Mouse (Mus musculus) frontal cortex, adult 2 months (tissue): ENCODE measurements at regions not wholly inside any gene's neighbourhood (a gene's known extent, or its start where the extent isn't known, plus 50 kb on each side); places are given as distances from the start of the nearest gene placed in this dataset.
A peak's percentile ranks its signal among the peaks of the same experiment; 100 is the strongest.
"Not testable (repeated sequence)": the region's sequence is repeated elsewhere in the genome, so short reads cannot be mapped to it uniquely, and the experiment has no call there.

Experiments
- DNase-seq, 2 experiments: peaks; one replicate each; pipeline ENCODE4 v3.0.0; 2022; ENCODE audit warnings: low spot score in 1 of 2; ENCODE audit errors: extremely low spot score in 1 of 2

DNA sequence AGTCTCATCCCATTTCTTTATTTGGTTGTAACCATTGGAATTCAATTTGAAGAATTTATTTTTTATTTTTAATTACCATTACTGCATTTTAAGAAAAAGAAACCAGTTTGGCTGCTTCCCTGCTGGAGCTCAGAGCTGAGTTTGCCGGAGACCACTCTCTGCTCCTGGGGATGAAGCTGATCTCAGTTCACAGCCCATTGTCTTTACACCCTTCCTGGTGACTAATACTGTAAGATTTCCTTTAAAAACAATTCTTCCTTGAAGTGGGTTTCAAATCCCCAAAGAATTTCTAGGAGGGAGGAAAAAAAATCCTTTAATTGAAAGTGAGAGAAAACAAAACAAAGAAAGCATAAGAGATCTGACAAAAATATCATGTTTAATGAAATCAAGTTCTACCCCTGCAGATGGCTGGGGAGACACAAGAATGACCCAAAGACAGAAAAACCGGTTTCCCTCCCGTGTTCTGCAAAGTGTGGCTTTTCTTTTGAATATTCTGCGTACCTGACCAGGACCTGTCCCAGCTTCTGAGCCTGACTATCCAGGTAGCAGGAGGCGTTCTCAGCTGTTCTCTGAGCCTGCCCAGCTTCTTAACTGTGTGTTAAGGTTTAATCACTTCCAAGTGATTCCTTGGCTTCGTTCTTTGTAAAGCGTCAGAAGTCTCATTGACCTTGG is 216.1 kb downstream of the Bcl11a start:
- no peak for DNase-seq

DNA sequence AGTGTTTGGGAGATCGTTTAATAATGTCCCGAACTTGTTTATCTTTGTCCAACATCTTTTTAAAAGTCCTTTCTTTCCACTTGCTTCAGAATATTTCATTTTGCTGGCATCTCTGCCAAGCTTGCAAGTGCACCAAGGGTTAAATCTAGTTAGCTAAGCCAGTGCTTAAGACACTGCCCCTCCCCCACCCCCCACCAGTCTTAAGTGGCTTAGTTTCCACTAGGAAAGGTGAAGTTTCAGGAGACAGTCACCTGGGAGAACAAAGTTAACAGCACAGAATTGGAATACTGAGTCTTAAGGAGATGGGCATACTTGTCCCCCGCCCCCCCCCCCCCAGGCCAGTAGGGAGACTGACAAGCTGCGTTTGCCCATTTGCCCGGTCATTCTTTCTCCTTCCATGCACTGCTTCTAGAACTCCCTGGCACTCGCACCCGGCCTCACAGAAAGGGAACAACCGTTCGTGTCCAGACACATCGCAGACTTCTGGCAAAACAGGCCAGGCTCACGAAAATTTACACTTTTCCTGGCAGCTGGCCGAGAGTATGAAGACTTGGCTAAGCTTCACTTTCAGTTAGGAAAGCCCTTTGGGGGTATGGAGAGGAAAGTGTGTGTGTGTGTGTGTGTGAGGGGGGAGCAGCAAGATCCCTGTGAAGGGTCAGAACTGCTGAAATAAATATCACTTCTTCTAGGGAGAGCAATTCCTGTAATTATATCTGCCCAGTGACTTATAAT is 219.2 kb downstream of the Bcl11a start:
- DNase-seq = no peak

DNA sequence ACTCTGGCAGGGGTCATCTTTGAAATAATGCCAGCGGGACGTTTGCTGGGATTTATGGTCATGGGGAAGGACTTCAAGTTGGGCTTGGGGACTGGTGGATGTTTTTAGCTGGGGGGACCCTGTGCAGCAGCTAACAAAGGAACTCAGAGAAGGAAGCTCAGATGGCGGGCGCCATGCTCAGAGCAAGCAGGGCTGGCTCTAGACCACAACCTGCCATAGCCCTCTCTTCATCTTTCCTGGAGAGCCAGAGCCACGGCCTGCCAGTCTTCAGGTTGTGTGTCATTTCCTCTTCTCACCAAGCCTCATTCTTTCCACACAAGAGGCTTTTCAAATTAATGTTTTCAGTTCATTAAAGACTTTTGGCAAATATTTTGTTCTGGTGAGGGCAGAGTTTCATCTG is 219.9 kb downstream of the Bcl11a start:
- DNase-seq = no peak

DNA sequence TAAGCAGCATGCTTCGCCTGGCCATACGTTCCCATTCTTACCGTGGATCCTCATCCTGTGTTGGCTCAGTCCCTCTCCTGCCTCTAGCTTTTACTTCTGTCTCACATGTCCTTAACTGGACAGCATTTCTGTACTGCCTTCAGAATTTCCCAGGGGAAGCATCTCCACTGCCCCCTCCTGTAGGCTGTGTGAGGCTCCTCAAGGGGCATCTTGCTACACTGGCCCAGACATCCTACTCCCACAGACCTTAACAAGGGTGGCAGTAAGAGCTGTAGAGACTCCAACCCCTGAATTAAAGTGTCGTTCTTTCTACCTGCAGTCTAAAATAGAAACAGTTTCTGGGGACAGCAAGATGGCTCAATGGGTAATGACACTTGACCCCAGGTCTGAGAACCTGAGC is 222.5 kb downstream of the Bcl11a start:
- DNase-seq = no peak

DNA sequence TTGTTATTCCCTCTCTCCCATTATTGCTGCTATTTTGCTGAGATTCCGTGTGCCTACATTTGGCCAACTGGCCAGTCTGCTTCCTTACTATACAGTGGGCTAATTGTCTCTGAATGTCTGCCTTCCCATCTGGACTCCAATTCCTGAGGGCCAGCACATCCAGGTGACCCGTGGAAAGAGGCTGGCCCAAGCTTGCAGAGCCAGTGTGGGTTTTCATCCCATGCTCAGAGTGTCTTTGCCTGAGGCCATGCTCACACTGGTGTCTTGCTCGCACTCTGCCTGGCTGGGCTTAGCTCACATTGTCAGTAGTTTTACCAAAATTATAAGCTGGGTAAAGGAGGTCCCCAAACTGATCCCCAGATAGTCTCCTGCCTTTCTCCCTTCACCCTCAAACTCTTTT is 223.3 kb downstream of the Bcl11a start:
- DNase-seq = no peak

DNA sequence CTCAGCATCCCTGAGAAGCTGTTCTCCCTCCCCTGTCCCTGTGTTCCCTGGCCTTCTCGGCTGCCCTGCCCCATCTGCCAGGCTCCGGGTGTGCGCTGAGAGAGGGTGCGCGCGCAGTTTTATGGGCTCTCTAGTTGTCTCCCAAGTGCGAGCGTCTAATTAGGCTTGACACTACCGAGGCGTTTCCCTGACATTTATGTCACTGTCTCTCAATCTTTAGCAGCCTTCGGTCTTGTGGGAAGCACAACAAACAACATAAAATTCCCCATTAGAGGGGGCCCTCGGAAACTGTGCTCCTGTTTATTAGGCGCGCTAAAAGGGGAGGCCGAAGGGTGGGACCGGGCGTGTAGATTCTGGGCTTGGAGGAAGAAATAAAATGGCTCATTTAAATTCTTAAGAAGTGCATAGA is 227.3 kb downstream of the Bcl11a start:
- no peak for DNase-seq

DNA sequence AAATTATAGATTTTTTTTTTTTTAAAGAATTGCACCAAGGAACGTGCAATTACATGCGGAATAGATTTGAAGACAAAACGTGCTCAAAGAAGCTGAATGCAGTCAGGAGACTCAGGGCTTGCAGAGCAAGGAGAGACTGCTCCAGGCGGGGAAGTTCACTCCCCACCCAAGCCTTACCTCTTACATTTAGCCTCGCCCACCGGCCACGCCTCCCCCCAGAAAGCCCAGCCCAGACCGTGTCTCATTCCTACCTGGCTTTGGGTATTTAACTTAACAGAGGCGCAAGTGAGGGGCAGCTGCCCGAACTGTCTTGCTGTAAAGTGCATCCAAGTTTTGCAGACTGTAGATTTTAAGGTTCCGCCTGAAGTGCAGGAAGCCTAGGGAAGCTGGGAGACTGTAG is 227.8 kb downstream of the Bcl11a start:
- DNase-seq = no peak

DNA sequence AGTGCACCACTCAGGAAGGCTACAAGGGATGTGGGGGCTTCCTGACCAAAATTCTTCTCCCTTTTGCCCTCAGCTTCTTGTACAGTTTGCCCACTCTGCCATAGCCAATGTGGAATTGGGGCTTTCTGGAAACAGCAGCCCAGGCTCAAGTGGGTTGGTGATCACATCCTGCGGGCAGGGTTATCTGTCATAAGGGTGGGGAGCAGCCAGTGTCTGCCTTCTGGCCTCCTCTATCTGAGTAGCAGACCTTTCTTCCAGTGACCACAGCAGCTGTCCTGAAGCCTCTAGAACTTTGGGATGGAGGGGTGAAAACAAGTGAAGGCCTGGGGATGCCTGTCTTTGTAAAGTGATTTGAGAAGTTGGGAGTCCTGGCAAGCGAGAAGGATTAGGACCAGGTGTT is 228.2 kb downstream of the Bcl11a start:
- no peak for DNase-seq

DNA sequence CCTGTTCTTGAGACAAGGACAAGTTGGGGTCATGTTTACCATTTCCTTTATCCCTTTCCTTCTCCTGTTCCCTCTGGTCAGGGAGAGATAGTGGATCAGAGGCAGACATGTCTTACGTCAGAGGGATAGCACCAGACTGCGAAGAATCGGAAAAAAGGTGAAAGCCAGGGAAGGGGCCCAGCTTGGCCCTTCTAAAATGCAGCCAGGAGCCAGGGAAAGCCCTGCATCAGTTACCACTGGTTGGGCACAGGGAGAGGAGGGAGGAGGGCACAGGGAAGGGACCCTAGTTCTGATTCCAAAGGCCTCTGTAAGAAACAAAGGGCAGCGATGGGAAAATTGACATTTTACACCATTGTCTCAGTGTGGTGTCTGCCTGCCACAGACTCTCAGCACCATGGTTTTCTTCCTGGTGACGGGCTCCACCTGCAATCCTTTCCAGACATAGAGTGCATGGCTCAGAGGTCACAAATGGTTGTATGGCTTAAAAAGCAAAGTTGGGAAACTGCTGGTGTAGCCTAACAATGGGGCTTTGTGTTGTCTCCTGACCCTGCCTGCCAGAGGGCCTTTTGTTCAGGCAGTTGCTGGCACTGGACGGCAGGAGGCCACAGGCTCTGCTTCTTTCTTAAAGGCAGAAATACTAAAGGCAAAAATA is 229.9 kb downstream of the Bcl11a start:
- no peak for DNase-seq

DNA sequence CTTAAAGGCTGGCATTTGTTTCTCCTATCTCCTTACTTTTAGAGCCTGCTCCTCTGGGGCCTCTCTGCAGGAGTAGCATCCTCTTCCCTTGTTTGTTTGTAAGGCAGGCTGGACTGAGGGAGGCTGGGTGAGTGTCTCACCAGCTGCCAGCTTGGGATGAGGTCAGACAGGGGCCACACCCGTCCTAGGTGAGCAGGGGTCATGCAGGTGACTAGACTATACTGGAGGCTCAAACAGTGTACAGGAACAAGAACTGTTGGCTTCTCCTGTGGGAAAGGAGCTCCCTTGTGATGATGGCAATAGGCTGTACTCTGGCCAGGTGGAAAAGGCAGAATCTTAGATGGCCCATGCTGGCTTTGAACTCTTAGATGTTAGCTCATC is 230.4 kb downstream of the Bcl11a start:
- no peak for DNase-seq

DNA sequence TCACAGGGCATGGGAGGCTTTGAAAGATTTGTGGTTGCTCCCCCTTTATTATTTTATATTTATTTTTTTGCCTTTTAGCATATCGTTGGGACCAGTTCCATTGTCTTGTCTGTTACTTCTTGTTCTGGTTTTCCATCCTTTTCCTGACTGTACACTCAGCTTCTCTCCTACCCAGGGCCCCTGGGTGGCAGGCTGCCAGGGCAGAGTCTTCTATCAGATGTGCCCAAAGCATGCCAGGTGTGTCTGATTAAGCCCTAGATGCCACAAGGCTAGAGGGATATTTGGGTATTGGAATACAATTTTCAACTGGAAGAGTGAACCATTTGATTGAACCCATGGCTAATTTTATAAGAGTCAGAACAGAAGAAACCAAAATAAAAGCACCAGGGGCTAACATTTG is 236.2 kb downstream of the Bcl11a start:
- no peak for DNase-seq

DNA sequence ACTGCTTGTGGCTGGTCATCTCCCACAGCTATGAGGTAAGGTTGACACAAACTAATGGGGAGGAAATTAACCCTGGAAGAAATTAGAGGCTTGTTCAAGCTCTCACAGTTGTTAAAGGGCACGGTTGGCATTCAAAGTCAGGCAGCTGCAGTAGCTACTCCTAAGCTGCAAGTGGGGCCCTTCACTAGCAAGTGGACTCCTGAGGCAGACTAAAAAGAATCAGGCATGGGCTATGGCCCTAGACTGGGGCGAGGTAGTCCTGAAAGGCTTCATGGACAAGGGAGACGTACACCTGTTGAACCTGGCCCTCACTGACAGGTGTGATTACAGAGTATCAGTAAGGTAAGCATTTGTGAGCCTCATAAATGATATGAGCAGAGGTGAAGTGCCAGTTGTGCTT is 237.7 kb downstream of the Bcl11a start:
- no peak for DNase-seq

DNA sequence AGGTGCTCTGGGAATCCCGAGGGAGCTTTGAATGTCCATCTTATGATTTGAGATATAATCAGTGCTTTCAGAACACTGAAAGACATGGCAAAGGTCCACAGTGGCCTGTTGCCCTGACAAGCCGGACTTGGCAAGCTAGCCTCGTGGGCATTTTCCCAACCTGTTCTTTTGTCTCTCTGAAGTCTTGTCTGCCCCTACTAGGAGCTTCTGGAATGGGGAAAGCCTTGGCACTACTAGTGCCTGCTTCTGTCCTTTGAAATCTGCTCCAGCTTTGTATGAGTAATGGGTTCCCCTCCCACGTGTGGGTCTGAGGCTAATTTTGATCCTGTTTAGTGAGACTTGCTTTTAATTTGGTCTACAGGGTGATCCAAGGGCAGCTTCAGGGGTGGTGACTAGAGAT is 238.3 kb downstream of the Bcl11a start:
- DNase-seq = peak; percentile 24 to 47

DNA sequence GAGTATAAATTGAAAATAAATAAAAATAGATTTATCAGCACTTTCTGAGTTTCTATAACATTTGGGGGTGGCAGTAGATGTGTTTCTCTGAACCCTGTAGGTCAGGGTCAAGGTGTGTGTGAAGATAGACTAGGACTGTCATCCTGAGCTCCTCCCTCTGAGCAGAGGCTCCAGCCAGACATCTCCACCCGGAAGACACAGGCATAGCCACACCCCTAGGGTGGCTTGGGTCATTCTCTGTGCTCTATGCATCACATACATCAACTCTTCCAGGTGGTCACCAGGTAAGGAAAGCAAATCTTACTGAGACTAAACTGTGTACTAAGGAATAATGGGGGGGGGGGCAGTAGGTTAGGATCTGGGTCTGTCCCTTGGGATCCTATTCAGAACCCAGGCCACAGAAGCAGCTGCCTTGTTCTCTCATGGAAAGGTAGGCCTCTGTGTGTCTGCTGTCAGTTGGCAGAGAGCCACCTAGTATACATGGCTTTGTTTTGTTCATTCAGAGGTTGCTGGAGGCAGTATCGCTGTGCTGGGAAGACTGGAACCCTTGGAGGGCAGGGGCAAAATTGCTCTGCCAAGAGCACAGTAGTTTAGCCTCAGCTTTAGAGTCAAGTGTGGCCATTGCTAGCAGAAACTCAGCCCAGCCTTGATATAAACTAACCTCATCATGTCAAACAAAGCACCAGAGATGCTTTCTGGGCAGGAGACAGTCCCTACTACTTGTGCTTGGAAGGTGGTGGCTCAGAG is 240.3 kb downstream of the Bcl11a start:
- no peak for DNase-seq

DNA sequence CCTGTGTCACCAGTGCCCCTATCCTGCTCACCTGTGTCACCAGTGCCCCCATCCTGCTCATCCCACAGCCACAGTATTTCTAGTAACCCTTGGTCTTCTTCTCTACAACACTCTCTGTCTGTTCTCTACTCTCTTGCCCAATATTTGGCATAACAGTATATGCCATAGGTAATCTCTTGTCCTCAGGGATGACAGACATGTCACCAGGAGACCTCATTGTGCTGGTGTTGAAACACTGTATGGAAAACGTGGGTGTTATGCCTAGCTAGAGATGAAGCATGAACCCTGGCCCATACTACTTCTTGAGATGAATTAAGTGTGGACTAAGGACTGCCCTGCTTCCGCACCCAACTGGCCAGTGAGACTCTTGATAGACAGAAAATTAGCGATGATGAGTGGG is 241.4 kb downstream of the Bcl11a start:
- no peak for DNase-seq

DNA sequence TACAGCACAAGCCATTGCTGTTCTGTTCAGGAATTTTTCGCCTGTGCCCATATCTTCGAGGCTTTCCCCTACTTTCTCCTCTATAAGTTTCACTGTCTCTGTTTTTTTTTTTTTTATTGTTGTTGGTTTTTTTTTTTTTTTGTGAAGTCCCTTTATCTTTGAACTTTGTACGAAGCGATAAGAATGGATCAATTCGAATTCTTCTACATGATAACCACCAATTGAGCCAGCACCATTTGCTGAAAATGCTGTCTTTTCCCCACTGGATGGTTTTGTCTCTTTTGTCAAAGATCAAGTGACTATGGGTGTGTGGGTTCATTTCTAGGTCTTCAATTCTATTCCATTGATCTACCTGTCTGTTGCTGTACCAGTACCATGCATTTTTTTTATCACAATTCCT is 244.6 kb downstream of the Bcl11a start:
- DNase-seq = not testable (repeated sequence)

DNA sequence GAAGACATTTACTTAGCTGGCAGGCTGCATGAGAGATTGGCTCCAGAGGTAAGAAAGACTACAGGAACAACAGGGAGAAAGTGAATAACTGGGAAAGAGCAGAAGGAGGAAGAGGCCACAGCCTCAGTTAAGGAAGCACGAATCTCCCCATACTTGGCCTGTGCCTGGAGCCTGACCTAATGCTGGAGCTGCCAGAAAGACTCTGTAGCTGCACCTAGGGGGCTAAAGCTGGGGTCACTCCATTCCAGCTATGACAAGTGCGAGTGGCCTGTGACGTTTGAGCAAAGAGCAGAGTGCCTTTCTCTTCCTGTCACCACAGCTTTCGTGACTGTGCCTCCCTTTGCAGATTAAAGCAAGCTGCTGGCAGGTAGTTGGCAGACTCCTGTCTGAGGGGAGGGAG is 250.6 kb downstream of the Bcl11a start:
- no peak for DNase-seq

DNA sequence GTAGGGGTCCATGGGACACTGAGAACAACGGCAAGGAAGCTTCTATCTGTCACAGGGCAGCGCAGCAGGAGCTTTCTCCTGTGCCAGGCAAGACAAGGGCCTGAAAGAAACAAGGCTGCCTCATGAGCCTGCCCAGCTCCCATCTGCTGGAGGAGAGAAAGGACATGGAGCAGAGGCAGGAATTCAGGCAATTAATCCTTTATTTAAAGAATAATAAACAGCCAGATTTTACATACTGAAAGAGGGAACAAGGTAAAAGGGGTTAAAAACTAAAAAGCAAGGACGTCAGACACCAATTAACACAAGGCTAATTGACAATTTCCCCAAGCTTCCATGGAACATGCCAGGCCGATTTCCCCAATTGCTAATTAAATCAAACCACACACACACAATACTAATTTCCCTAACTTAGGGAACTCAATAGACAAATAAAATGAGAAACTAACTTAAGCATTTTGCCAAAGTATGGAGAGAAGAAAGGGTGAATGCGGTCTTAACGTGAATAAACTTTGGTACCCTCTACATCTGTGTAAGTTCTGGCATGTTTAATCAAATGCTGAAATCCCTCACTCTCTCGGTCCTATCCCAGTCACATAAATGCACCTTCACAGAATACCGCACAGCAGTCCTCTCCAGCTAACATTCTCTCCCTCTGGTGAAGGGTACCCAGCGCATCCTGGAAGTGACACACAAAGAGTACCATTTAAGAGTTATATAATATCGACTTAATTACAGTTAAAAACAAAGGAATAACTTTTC is 252.7 kb downstream of the Bcl11a start:
- DNase-seq = no peak

DNA sequence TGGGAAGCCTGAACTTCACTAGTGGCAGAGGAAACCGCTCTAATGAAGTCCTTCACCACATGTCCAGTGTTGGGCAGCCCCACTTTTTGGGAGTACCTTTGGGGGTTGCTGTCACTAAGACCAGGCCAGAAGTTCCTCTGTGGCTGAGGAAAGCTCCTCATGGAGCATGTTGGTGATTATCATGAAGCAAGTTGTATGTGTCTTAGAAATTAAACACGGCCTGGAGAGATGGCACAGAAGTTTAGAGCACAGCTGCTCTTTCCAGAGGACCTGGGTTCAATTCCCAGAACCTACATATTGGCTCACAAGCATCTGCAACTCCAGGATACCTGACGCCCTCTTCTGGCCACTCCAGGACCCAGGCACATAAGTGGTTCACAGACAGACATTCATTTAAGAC is 254.4 kb downstream of the Bcl11a start:
- DNase-seq = no peak

DNA sequence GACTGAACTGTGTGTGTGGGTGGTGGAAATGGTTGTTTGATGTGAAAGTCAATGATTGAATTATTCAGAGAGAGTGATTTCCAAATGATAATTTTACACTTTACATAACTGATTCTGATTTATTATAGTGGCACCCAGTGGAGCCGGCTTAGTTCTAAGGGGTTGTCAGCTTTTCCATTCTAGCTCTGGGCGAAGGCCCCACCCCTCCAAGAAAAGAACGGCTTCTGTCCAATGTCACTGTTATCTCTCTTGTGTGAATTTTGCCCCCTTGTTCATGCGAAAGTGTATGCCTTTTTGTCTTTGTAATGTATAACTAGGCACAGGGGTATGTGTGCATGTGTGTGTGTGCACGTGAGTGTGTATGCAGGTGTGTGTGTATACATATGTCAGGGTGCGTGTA is 255.3 kb downstream of the Bcl11a start:
- no peak for DNase-seq

DNA sequence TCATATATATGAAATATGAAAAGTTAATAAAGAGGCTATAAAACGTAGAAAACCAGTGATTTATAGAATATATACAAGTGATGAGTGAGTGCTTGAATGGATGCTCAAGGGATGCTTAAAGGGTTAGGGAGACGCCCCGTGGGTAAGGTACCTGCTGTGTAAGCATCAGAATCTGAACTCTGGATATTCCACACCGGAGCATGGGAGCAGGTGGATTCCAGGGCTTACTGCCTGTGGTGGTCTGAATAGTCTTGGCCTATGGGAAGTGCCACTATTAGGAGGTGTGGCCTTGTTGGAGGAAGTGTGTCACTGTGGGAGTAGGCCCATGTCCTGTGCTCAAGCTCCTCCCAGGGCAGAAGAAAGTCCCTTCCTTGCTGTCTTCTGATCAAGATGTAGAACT is 257.4 kb downstream of the Bcl11a start:
- DNase-seq = no peak
